Mouse (Mus musculus) spleen, postnatal 4 days (tissue): ENCODE data around the gene Myg1.

Experiments used
- DNase-seq, 2 experiments: peaks; one replicate each; pipeline ENCODE4 v3.0.0; 2022; ENCODE audit warnings: low spot score in 2 of 2

Gene Myg1

GRCm38 (mm10) chr15:102331610-102332015, at the start of gene Myg1:
Gene Myg1 (plus strand): TSS chr15:102331709.
- peak; percentile 78 to 88 for DNase-seq

GRCm38 (mm10) chr15:102282463-102283292, 48.8 kb upstream of the Myg1 start:
- DNase-seq: no peak

- no peak for DNase-seq
Observed at GRCm38 (mm10) chr15:102283648-102284047, 47.9 kb upstream of the Myg1 start.

GRCm38 (mm10) chr15:102287395-102287794, 44.1 kb upstream of the Myg1 start:
- DNase-seq: no peak

- peak; percentile 94 to 96 for DNase-seq
Observed at GRCm38 (mm10) chr15:102295633-102296367, 35.7 kb upstream of the Myg1 start, which contains the start of gene Espl1. Gene Espl1 (plus strand): TSS chr15:102296266.

DNA sequence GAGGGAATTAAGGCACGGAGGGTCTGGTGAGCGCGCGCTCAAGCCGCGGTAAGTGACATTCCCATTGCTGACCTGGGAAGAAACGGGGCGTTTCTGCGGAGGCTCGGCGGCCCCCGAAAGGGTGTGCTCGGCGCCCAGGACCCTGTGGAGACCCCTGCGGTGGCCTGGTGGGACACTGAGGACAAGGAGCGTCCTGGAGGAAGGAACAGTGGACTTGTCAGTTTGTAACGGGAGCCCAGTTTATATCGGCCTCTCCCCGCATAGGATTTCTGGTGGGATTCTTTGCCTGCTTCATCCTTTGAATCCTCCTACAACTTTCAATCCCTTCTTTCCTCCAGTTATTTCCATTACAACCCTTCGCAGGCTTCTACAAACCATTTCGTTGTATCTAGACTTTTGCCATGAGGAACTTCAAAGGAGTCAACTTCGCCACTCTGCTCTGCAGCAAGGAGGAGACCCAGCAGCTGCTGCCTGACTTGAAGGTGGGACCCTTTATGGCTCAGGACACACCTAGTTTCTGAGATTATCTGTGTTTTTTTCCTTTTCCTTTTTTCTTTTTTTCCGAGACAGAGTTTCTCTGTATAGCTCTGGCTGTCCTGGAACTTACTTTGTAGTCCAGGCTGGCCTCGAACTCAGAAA, 35.0 kb upstream of the Myg1 start:
- DNase-seq: no peak

- no peak for DNase-seq
Observed at GRCm38 (mm10) chr15:102302542-102302941, 29.0 kb upstream of the Myg1 start.

- DNase-seq: no peak
Observed at GRCm38 (mm10) chr15:102308717-102309116, 22.8 kb upstream of the Myg1 start.

DNA sequence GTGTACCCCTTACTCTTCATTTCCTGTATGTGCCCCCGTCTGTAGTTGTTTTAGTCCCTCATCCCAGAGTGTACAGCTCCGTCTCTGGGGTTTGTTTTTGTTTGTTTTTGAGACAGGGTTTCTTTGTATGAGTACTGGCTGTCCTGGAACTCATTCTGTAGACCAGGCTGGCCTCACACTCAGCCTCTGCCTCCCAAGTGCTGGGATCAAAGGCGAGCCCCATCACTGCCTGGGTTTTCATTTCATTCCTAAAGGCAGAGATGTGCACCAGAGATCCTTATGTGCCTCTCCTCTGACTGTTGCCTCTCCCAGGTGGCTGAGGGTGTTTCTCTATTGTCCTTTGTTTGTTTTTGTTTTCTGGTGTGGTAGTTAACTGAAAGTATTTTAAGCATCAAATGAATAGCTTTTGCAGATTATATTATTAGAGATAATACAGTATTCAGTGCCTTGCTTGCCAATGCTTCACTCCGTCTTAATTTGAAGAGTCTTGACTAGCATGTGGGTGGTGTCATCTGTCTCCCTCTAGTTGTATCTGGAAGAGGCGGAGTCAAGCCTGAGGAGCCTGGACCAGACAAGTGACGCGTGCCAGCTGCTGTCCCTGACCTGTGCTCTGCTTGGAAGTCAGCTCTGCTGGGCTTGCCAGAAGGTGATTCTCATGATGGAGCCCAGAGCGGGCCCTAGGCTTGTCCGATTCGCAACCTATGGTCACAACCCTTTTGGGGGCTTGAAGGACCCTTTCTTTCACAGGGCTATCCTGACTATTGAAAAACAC, 21.2 kb upstream of the Myg1 start:
- no peak for DNase-seq

- DNase-seq: no peak
Observed at GRCm38 (mm10) chr15:102311489-102311888, 20.0 kb upstream of the Myg1 start.

DNA sequence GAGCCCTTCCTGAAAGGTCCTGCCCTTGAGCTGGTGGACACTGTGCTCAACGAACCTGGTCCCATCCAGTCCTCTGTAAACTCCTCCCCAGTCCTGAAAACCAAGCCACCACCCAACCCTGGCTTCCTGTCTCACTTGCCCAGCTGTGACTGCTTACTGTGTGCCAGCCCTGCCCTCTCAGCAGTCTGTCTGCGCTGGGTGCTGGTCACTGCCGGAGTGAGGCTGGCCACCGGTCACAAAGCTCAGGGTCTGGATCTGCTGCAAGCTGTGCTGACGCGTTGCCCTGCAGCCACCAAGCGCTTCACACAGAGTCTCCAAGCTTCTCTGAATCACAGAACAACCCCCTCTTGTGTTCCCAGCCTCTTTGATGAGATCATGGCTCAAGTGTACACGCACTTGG, 16.2 kb upstream of the Myg1 start:
- DNase-seq: no peak

DNA sequence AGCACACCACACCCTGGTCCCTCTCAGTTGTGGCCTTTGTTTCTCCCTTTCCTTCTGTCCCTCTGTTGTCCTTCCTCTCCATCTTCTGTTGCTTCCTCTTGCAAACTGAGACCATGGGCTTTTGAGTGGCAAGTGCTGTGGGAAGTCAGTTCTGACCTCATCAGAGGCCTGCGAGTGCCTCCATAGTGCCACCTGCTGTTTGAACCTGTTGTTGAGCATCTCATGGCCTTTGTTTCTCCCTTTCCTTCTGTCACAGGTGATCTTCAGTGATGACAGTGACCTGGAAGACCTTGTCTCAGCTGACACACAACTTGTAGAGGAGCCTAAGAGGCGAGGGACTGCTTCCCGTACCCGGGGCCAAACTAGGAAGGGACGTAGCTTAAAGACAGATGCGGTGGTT, 15.2 kb upstream of the Myg1 start:
- DNase-seq: peak; percentile 60 to 76

DNA sequence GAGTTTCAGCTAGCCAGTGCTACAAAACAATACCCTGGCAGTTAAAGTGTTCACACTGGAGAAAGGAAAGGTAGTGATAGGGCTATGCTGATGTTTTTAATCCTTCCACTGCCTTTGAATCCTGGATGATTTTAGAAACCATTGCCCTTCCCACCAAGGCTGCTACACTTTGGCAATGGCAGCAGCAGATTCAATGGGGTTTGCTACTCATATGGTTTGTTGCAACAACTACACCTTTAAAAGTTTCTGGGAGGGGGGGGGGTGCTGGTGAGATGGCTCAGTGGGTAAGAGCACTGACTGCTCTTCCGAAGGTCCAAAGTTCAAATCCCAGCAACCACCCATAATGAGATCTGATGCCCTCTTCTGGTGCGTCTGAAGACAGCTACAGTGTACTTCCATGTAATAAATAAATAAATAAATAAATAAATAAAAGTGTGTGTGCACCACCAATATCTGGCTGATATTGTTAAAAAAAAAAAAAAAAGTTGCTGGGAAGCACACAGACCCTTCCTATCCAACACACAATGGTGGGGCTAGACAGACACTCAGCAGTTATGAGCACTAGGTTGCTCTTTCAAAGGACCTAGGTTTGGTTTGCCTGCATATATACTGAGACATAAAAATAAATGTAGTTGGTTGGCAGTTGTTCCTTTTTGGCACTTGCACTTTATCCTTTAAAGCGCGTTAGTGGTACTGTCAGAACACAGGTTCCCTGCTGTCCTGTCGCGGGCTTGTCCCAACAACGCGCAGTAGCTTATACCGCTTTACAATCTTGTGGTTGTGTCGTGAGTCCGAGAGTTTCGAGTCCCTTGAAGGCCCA, 6.6 kb upstream of the Myg1 start:
- DNase-seq: no peak

DNA sequence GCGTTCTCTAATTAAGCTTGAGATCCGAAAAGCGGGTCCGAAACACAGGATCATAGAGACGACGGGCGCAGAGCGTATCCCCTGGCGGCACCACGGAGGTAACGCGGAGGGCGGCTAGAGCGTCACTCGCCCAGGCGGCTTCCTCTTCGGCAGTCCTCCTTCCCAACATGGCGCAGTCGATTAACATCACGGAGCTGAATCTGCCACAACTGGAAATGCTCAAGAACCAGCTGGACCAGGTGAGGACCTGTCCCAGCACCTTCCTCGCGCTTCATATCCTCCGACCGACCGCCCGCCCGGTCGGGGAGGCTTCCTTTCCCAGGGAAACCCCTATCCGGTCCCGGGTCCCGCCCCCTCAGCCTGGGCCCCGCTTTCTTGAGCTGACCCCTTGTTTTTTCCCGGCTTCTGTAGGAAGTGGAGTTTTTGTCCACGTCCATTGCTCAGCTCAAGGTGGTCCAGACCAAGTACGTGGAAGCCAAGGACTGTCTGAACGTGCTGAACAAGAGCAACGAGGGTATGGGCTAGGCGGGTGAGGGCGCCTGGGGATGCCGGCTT, 5.4 kb upstream of the Myg1 start, which contains the start of gene Pfdn5:
TSS of gene Pfdn5 (plus strand) at position 95 of the 555 bp plus-strand sequence.
- DNase-seq: peak; percentile 89 to 94

GRCm38 (mm10) chr15:102326892-102327291, 4.6 kb upstream of the Myg1 start:
- no peak for DNase-seq

- DNase-seq: no peak
Observed at GRCm38 (mm10) chr15:102335254-102335653, 3.7 kb downstream of the Myg1 start.

DNA sequence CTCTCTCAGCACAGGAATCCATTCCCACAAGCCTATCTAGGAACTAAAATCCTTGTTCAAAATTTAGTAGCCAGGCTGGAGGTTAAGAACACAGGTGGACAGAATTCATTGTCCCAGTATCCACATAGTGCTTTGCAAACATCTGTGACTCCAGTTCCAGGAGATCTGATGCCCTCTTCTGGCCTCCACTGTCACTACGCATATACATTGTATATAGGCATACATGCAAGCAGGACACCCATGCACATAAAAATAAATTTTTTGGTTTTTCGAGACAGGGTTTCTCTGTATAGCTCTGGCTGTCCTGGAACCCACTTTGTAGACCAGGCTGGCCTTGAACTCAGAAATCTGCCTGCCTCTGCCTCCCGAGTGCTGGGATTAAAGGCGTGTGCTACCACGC, 4.4 kb downstream of the Myg1 start:
- DNase-seq: peak; percentile 45 to 65

DNA sequence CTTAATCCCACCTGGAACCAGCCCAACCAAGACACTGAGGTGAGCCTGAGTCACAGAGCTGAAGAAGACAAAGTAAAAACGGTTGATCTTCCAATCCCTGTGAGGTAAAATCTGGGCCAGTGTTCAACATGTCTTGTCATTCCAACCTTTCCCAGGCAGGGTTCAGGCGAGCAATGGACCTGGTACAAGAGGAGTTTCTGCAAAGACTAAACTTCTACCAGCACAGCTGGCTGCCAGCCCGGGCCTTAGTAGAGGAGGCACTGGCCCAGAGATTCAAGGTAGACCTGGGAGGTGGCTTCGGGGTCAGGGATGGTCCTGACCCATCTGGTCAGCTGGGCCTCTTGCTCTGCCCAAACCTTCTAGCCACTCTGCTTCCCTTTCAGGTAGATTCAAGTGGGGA, 5.4 kb downstream of the Myg1 start:
- no peak for DNase-seq

DNA sequence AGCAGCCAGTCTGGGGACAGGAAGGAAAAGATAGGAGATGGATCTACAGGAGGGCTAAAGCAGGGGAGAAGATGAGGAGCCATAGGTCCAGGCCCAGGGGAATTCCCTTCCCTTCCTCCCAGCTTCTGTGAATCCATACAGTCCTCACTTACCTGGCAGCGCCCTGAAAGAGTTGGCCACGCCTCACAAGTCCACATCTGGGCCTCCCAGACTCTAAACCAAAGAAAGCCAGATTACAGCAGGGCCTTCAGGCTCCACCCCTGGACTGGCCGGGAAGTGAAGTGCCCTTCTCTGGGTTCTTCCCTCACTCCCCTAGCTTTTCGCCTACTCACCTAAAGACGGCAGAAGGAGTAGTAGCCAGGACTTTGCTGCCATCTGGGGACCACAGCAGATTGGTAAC, 8.1 kb downstream of the Myg1 start:
- DNase-seq: no peak

- DNase-seq: peak in 1 of 2 experiments; percentile 74
Observed at GRCm38 (mm10) chr15:102341580-102341979, 10.1 kb downstream of the Myg1 start.
